Mouse (Mus musculus) heart, adult 2 months (tissue): ENCODE results near the gene Tm6sf2. TPM values are rescaled to one million over a fixed set of nuclear protein-coding genes. Genes with fewer than 3 reads are reported as not detected.

ENCODE experiments used
- DNase-seq, 2 experiments: peaks; one replicate each; pipeline ENCODE4 v3.0.0; 2021
- H3K27ac ChIP-seq: fragments of 200-600 bp; 2 replicates; pipeline ENCODE4 v1.8.1; 2022
- H3K27me3 ChIP-seq: fragments of 200-500 bp; 2 replicates; pipeline ENCODE4 v1.6.1; 2012; ENCODE audit warnings: mild to moderate bottlenecking, low read length, inconsistent platforms, mixed read lengths; ENCODE audit not compliant: control insufficient read depth, insufficient read depth
- H3K36me3 ChIP-seq: fragments of 200-500 bp; 2 replicates; pipeline ENCODE4 v1.6.1; 2012; ENCODE audit warnings: low read length, inconsistent platforms; ENCODE audit not compliant: control insufficient read depth, insufficient read depth
- H3K4me1 ChIP-seq: fragments of 200-500 bp; 2 replicates; pipeline ENCODE4 v1.6.1; 2011; ENCODE audit warnings: low read length; ENCODE audit not compliant: control insufficient read depth, insufficient read depth
- H3K4me3 ChIP-seq: fragments of 200-600 bp; 2 replicates; pipeline ENCODE4 v1.8.1; 2022
- H3K79me2 ChIP-seq: fragments of 200-500 bp; replicated peaks from 2 replicates; pipeline ENCODE4 v1.6.1; 2012; ENCODE audit warnings: mild to moderate bottlenecking, inconsistent platforms, low read length, moderate library complexity, mixed read lengths; ENCODE audit not compliant: control insufficient read depth, insufficient read depth
- H3K9ac ChIP-seq: fragments of 200-500 bp; 2 replicates; pipeline ENCODE4 v1.6.1; 2012; ENCODE audit warnings: low read depth, mild to moderate bottlenecking, control low read depth, inconsistent platforms, low read length, mixed read lengths
- CTCF ChIP-seq: fragments of 200-600 bp; IDR thresholded peaks from 2 replicates; pipeline ENCODE4 v1.8.1; 2022; ENCODE audit warnings: antibody characterized with exemption, mild to moderate bottlenecking, moderate library complexity
- EP300 ChIP-seq: fragments of 200-500 bp; IDR thresholded peaks from 2 replicates; pipeline ENCODE4 v1.6.1; 2011; ENCODE audit warnings: low read depth, low read length, control low read depth; ENCODE audit not compliant: insufficient read depth
- POLR2A ChIP-seq: fragments of 200-500 bp; IDR thresholded peaks from 2 replicates; pipeline ENCODE4 v1.6.1; 2011; ENCODE audit warnings: mild to moderate bottlenecking, low read depth, low read length, control low read depth; ENCODE audit not compliant: insufficient read depth
- WGBS: fragments of 180-500 bp; shearing (Covaris S2); methylation state at CpG from one replicate; pipeline ENCODE4 v1.1.7; 2018; 5-methylcytosine and 5-hydroxymethylcytosine counted together
- intact Hi-C: fragments of 180-260 bp; cut with DNase I; formaldehyde crosslinking; loops from one replicate; pipeline ENCODE4 v1.15.1; 2025
- polyA plus RNA-seq: library from polyadenylated mRNA; depleted of rRNA; stranded (reverse); fragments of >200 nt; gene quantifications from 2 replicates; pipeline ENCODE4 v1.2.3, GENCODE M21; 2012
- total RNA-seq, 2 experiments: library from RNA; stranded (reverse); gene quantifications; 2 replicates each; pipeline ENCODE4 v1.2.3; 2021

Tm6sf2 gene
- total and polyA plus RNA-seq, 3 experiments = 0.64 to 3.1 (median 0.94) TPM

GRCm38 (mm10) chr8:70073120-70073519 lies 396 bp downstream of the Tm6sf2 start:
- peak overlapping the region; percentile 32; the same call in 1 of the 2 replicates for H3K27ac ChIP-seq
- no peak for DNase-seq
- H3K79me2 ChIP-seq = no peaks in the 10 kb centered on the region
- H3K4me1 ChIP-seq = peaks cover 2% of the 10 kb centered on the region; the same call in 1 of the 2 replicates
- peak overlapping the region; percentile 34 for H3K4me3 ChIP-seq
- H3K9ac ChIP-seq = peak overlapping the region; percentile 67
- intact Hi-C loops = no loop called here
- H3K36me3 ChIP-seq = no peaks in the 10 kb centered on the region
- H3K27me3 ChIP-seq = no peaks in the 10 kb centered on the region
- 46% methylated on average over 8 of the region's 8 CpGs for WGBS
- no peak for TF ChIP-seq POLR2A
- no peak for TF ChIP-seq CTCF
- no peak for TF ChIP-seq EP300

DNA sequence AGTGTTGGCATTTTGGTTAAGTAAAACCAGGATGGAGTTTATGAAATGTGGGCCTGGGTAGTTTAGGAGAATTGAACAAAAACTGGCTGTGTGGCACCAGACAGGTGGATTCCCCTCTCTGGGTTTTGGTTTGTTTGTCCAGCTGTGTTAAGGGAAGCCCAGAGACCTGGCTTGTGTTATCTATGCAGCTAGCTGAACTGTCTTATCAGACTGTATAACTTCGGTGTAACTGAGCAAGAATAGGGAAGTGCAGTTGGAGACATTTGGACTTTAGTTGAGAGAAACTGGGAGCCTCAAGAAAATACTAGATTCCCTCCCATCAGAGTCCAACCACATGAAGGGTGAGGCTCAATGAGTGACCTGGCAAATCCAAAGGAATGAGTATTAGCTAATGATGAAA lies 958 bp downstream of the Tm6sf2 start:
- no peaks in the 10 kb centered on the region for H3K27me3 ChIP-seq
- H3K27ac ChIP-seq = no peak overlapping the region
- no peaks in the 10 kb centered on the region for H3K36me3 ChIP-seq
- intact Hi-C loops = no loop called here
- 20% methylated on average over 1 of the region's 1 CpGs for WGBS
- DNase-seq = no peak
- no peak overlapping the region for H3K4me3 ChIP-seq
- H3K9ac ChIP-seq = no peak overlapping the region
- TF ChIP-seq CTCF = no peak
- no peak for TF ChIP-seq EP300
- TF ChIP-seq POLR2A = no peak
- H3K4me1 ChIP-seq = peaks cover 2% of the 10 kb centered on the region; the same call in 1 of the 2 replicates
- no peaks in the 10 kb centered on the region for H3K79me2 ChIP-seq

GRCm38 (mm10) chr8:70081976-70082375 lies 9.3 kb downstream of the Tm6sf2 start:
- TF ChIP-seq EP300 = no peak
- no peak for TF ChIP-seq CTCF
- TF ChIP-seq POLR2A = no peak
- intact Hi-C loops = no loop called here
- Histone ChIP-seq H3K9ac (no peak overlapping the region), H3K27me3 (peaks cover 8% of the 10 kb centered on the region), H3K4me1 (no peaks in the 10 kb centered on the region), H3K27ac (no peak overlapping the region), H3K36me3 (no peaks in the 10 kb centered on the region), H3K79me2 (no peaks in the 10 kb centered on the region), H3K4me3 (no peak overlapping the region)
- DNase-seq = no peak
- WGBS = 87% methylated on average over 2 of the region's 2 CpGs

DNA sequence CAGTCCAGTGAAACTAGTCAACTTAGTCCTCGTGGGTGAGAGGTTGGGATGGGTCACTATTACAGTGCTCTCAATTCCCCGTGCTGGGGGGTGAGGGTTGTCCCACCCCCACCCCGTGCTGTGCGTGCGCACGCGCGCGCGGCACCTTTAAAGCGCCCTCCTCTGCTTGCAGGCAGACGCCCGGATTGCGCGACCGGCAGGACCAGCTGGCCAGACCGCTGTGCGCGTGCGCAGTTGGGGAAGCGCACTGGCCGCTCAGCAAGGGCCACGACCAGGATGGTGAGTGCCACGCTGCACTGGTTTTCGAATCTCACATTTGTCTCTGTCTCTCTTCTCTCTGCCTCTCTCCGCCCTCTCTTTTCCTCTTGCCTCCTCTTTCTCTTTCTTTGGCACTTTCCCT lies 10.6 kb downstream of the Tm6sf2 start, which contains the start of gene Hapln4:
Gene Hapln4 (plus strand): TSS at position 173 of the 400 bp plus-strand sequence.
- no peaks in the 10 kb centered on the region for H3K4me1 ChIP-seq
- no peak for TF ChIP-seq EP300
- no peak for TF ChIP-seq POLR2A
- no peak for TF ChIP-seq CTCF
- intact Hi-C loops = no loop called here
- no peak within 1 kb of the TSS for H3K27ac ChIP-seq
- no peaks in the 10 kb centered on the region for H3K79me2 ChIP-seq
- H3K9ac ChIP-seq = no peak within 1 kb of the TSS
- DNase-seq = peak; percentile 37 to 44
- under 1% methylated on average over 26 of the region's 26 CpGs for WGBS
- peak within 1 kb of the TSS; percentile 31 for H3K4me3 ChIP-seq
- no peaks in the 10 kb centered on the region for H3K36me3 ChIP-seq
- peaks cover 13% of the 10 kb centered on the region for H3K27me3 ChIP-seq

GRCm38 (mm10) chr8:70084191-70085065 lies 11.7 kb downstream of the Tm6sf2 start:
- Histone ChIP-seq H3K27me3 (peaks cover 15% of the 10 kb centered on the region), H3K9ac (no peak overlapping the region), H3K4me3 (peak overlapping the region; percentile 31), H3K79me2 (no peaks in the 10 kb centered on the region), H3K4me1 (no peaks in the 10 kb centered on the region), H3K27ac (no peak overlapping the region), H3K36me3 (no peaks in the 10 kb centered on the region)
- no peak for DNase-seq
- 5% methylated on average over 71 of the region's 71 CpGs for WGBS
- intact Hi-C loops = loop anchor here (5.0 kb wide), 1 partner anchor 138 kb away; no protein-coding TSS in a partner anchor
- TF ChIP-seq CTCF = no peak
- TF ChIP-seq EP300 = no peak
- TF ChIP-seq POLR2A = no peak

DNA sequence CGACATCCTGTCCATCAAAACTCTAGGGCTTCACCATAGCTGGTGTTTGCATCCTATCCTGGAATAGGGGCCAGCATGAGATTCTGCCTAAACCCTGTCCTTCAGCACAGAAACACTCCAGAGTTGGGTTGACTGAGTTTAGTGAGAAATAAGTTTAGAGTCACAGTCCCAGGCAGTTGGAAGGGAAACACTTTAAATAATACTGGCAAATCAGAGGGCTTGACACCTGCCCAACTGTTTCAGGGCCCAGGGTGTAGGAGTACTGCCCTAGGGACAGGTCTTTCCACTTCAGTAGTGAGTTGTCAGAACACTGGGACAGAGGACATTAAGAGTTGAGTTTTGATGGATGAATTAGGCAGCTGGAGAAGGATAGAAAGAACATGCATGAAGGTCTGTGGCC lies 13.4 kb downstream of the Tm6sf2 start:
- Histone ChIP-seq H3K27ac (no peak overlapping the region), H3K4me3 (no peak overlapping the region), H3K27me3 (peaks cover 15% of the 10 kb centered on the region), H3K4me1 (no peaks in the 10 kb centered on the region), H3K9ac (no peak overlapping the region), H3K79me2 (no peaks in the 10 kb centered on the region), H3K36me3 (no peaks in the 10 kb centered on the region)
- intact Hi-C loops = loop anchor here (5.0 kb wide), 1 partner anchor 136 kb away; no protein-coding TSS in a partner anchor
- 34% methylated on average over 1 of the region's 1 CpGs for WGBS
- DNase-seq = no peak
- TF ChIP-seq POLR2A (no peak), CTCF (no peak)
